Mouse (Mus musculus) bone marrow macrophage, adult 2 months (primary cell): ENCODE results near the gene Gm438. TPM values are rescaled to one million over a fixed set of nuclear protein-coding genes. Genes with fewer than 3 reads are reported as not detected.
"Not testable (repeated sequence)": the region's sequence is repeated elsewhere in the genome, so short reads cannot be mapped to it uniquely, and the experiment has no call there.

Source experiments
- H3K27ac ChIP-seq: 2 replicates; pipeline ENCODE4 v1.5.1; 2012; ENCODE audit warnings: low read depth, low read length; ENCODE audit not compliant: insufficient read depth
- H3K4me1 ChIP-seq: 2 replicates; pipeline ENCODE4 v1.6.1; 2012; ENCODE audit warnings: low read length; ENCODE audit not compliant: control insufficient read depth, insufficient read depth
- H3K4me3 ChIP-seq: 2 replicates; pipeline ENCODE4 v1.5.1; 2012; ENCODE audit warnings: mild to moderate bottlenecking, low read length, moderate library complexity; ENCODE audit not compliant: insufficient read depth
- CTCF ChIP-seq: IDR thresholded peaks from 2 replicates; pipeline ENCODE4 v1.5.1; 2012; ENCODE audit warnings: low read depth, mild to moderate bottlenecking, low read length, moderate library complexity
- POLR2A ChIP-seq: IDR thresholded peaks from 2 replicates; pipeline ENCODE4 v1.6.1; 2012; ENCODE audit warnings: mild to moderate bottlenecking, low read depth, low read length, borderline replicate concordance
- polyA plus RNA-seq: library from polyadenylated mRNA; stranded (reverse); fragments of >200 nt; gene quantifications from 2 replicates; pipeline ENCODE4 v1.2.4, GENCODE M21; 2012; ENCODE audit not compliant: missing spikeins, insufficient read depth, insufficient read length

The Gm438 gene
- polyA plus RNA-seq = not detected in 2 replicates

GRCm38 (mm10) chr4:144786483-144786882, at the start of gene Gm438:
TSS of gene Gm438 (minus strand) at chr4:144786583.
- Histone ChIP-seq H3K4me1 (no peaks in the 10 kb centered on the region), H3K27ac (no peak within 1 kb of the TSS), H3K4me3 (no peak within 1 kb of the TSS)
- TF ChIP-seq POLR2A = no peak
- TF ChIP-seq CTCF = no peak

DNA sequence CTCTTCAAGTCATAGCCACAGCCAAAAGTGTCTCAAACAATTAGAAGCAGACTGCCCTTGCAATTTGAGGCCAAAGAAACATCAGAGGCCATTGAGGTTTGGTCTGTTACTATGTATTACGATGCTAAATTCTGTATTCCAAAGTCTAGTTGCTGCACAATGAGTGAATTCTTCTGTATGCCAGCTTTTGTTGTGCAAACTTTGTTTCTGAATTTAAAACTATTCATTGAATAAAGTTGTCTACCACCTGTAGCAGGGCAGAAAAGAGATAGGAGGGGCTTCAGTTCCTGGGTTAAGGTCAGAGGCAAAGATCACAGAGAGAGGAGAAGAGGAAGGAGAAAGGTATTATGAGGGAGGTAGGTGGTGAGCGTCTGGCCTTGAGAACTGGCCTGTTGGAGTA, 38.3 kb upstream of the Gm438 start:
- Histone ChIP-seq H3K4me3 (no peak overlapping the region), H3K4me1 (no peaks in the 10 kb centered on the region), H3K27ac (no peak overlapping the region)
- no peak for TF ChIP-seq CTCF
- no peak for TF ChIP-seq POLR2A

DNA sequence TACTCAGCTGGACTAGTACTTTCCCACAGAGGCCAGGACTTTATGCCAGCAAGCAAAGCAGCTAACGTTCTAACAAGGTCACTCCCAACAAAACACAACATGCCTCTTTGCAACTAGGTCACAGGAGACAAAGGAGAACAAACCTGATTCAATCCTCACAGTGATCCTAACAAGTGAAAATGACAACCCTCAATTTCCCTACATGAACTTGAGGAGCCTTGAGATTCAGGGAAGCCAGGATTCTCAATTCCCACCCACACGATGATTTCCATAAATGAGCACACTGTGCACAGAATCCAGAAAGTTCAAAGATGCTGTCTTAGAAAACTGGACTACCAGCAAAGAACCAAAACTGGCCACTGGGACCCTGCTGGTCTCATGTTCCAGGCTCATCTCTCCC, 37.6 kb upstream of the Gm438 start:
- no peak overlapping the region for H3K27ac ChIP-seq
- TF ChIP-seq CTCF (no peak), POLR2A (no peak)
- no peak overlapping the region for H3K4me3 ChIP-seq
- H3K4me1 ChIP-seq = no peaks in the 10 kb centered on the region

GRCm38 (mm10) chr4:144807135-144807534, 20.8 kb upstream of the Gm438 start:
- not testable (repeated sequence) for H3K27ac ChIP-seq, H3K4me1 ChIP-seq, H3K4me3 ChIP-seq

DNA sequence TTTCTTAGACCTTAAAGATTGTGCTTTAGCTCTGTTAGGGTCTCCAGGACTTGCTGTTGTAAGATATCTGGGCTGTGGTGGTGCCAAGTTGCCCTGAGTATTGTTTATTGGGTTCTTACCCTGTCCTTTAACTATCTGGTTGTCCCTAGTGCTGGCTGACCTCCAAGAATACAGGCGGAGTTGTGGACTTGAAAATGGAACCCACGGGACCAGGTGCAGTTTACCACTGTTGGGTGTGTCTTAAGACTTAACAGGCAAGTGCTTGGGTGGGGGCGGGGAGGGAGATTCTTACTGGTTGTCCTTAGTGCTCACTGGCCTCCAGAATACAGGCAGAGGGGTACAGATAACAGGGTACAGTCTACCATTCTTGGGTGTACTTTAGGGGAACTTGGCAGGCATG, 17.2 kb upstream of the Gm438 start:
- no peak overlapping the region for H3K27ac ChIP-seq
- TF ChIP-seq POLR2A (no peak), CTCF (no peak)
- no peak overlapping the region for H3K4me3 ChIP-seq
- no peaks in the 10 kb centered on the region for H3K4me1 ChIP-seq

DNA sequence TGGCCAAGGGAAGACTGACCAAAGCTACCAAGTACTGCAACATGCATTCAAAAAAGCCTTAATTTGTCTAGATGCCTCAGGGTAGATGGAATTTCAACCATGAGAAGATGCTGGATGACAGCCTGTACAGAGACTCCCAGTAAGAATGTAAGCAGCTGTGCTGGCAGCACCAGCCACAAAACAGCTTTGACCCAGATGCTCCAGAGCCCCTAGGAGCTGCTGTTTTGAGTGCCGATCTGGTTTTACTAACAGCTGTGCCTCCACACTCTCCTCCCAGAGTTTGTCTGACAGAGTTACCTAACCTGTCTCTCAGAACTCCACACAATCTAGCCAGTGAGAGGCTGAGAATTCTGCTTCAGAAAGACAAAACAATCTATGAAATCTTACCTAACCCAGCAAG, 3.8 kb upstream of the Gm438 start:
- TF ChIP-seq POLR2A = no peak
- no peak for TF ChIP-seq CTCF
- Histone ChIP-seq H3K4me3 (no peak overlapping the region), H3K4me1 (no peaks in the 10 kb centered on the region), H3K27ac (no peak overlapping the region)

GRCm38 (mm10) chr4:144782476-144783197, 3.7 kb downstream of the Gm438 start:
- TF ChIP-seq CTCF = no peak
- TF ChIP-seq POLR2A = no peak
- no peak overlapping the region for H3K4me3 ChIP-seq
- no peaks in the 10 kb centered on the region for H3K4me1 ChIP-seq
- H3K27ac ChIP-seq = no peak overlapping the region

GRCm38 (mm10) chr4:144765722-144766121, 20.7 kb downstream of the Gm438 start:
- Histone ChIP-seq H3K27ac (no peak overlapping the region), H3K4me3 (no peak overlapping the region), H3K4me1 (no peaks in the 10 kb centered on the region)
- TF ChIP-seq POLR2A = no peak

DNA sequence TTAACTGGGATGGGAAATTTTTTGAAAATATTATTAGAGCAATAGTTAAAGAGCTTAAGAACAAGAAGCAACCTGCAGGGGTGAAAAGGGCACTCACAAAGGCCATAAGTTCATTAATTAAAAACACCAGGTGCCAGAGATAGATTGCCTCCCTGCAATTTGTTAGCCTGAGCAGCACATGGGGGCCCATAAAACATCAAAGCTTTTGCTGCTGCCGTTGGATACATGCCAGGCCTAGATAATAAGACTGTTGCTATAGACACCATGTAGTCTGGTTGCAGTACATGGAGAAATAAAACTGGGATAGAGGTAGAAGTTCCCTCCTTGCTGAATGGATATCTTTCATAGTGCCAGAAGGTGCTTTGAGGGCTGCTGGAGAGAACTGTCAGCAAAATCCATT, 37.2 kb downstream of the Gm438 start:
- TF ChIP-seq CTCF = no peak
- no peak for TF ChIP-seq POLR2A
- Histone ChIP-seq H3K4me1 (no peaks in the 10 kb centered on the region), H3K4me3 (no peak overlapping the region), H3K27ac (no peak overlapping the region)

Other genes starting within 250 kb of the Gm438 start
- not detected in 2 replicates for gene Gm13124, start 221.4 kb downstream of the Gm438 start, polyA plus RNA-seq
- not detected in 2 replicates for gene Aadacl4, start 172.9 kb downstream of the Gm438 start, polyA plus RNA-seq
- not detected in 2 replicates for gene Gm436, start 100.2 kb downstream of the Gm438 start, polyA plus RNA-seq
- not detected in 2 replicates for gene Gm13178, start 65.2 kb downstream of the Gm438 start, polyA plus RNA-seq
- 661 and 687 TPM in 2 replicates for gene Dhrs3, start 106.2 kb upstream of the Gm438 start, polyA plus RNA-seq